Mouse (Mus musculus): Measurements from ENCODE around the gene Pik3cd.

The Pik3cd gene

DNA sequence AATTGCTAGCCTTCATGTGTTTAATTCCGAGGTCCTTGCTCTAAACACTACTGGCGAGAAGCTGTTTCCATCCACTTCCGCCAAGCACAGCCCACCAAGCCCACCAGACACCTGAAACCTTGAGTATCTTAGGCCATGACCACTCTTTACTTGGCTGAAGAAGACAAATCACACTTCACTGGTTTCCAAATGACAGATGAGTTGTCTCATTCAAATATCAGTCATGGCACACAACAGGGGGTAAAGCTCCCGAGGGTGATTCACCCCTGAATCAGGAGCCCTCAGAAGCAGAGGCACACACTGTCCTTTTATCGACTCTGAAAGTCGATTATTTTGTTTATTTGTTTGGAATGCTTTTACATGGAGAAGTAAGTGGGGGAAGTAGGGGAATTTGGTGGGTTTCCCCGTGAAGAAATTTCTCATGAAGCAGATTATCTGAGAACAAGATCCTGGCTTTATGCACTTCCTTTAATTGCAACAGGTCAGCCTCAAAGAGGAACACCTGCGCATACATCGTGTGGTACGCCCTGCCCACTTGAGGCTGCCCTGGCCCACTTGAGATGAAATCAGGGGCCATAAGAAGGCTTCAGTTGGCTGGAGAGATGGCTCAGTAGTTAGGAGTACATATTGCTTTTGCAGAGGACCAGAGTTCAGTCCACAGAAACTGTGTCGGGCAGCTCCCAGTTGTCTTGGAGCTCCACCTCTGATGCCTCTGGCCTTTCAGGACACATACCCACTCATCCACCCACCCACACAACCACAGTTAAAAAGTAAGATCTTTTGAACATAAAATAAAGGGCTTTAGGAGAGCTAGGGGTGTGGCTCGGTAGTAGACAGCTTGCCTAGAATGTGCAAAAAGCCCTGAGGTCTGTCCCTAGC lies 12.3 kb downstream of the Pik3cd start:
- in situ Hi-C loops (cut with MboI): no loop called here

GRCm38 (mm10) chr4:149688861-149689260 lies 13.5 kb downstream of the Pik3cd start:
- in situ Hi-C loops (cut with MboI): no loop called here

DNA sequence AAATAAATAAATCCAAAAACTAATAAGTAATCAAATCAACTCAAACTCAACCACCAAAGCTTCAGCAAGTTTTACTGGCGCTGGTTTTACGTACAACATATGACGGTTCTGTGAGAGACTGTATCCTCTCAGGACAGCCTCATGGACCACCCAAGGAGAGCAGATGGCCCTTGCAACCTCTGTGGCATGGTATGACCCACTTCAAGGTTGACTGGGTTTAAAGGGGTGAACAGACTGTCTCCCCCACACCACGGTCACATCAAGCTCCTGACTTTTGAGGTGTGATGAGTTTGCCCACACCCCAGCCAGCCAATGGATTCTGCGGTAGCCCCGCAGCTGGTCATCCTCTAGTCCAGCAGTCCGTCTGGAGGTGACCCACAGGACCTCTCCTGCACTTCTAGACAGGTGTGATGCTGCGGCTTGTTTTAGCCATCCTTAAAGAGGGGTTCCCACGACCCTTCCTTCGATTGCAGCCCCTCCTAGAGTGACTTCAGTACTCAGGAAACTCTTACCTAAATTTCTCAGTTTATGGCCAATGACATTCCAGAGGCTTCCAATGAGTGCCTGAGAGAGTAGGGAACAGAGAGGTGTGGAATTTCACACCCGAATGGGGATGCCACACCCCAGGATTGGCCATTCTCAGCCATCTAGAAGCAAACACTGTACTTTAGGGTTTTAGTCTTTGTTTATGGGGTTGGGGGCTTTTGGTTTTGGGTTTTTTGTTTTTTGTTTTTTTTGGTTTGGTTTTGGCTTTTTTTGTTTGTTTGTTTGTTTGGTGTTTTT lies 17.3 kb downstream of the Pik3cd start:
- in situ Hi-C loops (cut with MboI): no loop called here

DNA sequence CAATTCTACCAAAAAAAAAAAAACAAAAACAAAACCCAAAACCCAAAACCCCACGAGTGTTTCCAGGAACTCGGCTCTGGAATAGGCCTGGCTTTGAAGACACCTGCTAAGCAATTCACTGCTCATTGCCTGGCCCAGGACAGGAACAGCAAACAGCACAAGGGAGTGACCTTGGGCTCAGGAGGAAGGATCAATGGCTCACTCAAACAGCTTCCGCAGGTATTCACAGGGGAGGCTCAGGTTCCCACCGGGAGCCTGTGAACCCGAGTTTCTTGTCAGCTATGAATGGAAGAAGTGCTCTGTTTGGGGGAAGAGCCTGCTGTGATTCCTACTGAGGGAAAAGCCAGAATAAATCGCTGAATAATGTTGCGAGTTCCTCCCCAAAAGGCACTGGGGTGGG lies 18.5 kb downstream of the Pik3cd start:
- in situ Hi-C loops (cut with MboI): no loop called here

GRCm38 (mm10) chr4:149679056-149679770 lies 23.2 kb downstream of the Pik3cd start:
- in situ Hi-C loops (cut with MboI): no loop called here

DNA sequence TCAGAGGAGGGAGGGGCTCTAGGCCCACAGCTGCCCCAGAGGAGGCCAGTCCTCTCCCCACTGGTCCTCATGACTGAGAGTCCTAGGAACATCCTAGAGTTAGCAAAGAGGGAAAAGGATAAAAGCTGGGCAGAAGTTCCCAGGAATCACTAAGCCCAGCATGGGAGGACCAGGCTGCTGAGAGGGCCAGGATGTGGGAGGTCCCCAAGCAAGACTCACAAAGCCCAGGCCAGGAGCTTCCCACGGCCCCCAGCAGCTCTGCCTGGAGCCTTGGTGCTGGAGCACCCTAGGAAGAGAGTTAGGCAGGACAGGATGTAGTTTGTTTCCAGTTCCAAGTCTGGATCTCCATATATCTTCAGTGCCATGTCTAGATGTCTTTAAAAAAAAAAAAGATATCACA lies 24.4 kb downstream of the Pik3cd start:
- in situ Hi-C loops (cut with MboI): no loop called here

DNA sequence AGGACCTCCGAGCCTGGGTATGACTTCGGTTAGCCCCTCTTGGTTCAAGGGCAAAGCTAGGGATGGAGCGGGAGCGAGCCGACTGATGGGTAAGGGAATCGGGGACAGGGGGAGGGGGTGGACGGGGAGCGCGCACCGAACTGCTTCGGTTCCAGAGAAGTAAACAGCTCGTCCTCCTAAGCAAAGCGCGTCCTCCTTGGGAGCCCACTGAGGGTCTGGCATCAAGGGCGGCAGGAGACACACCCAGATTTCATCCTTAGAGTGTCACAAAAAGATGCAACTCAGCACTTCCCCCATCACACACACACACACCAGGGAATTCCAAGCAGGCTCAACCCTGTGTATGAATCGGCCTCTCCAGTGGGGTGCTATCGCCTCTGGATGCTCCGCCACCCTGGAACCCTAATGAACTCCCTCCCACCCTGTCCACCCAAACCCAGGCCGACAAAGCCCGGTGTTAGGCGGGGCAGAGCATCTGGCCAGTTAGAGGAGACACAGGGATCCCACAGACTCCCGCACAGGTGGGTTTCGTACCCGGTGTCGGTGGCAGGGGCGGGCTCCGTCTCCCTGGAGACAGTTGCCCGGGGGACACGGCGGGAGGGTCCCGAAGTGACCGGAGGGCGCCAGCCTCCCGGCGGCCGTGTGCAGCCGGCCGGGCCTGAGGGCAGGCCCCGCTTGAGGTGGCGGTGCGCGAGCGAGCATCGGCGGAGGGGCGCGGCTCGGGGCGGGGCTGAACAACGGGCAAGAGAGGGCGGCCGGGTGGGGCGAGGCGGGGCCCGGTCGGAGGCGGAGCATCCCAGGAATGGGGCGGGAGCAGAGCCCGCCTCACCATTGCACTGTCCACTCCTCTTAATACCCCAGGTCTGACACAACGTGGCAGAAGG lies 26.8 kb downstream of the Pik3cd start:
- in situ Hi-C loops (cut with MboI): no loop called here

GRCm38 (mm10) chr4:149674814-149675377 lies 27.5 kb downstream of the Pik3cd start:
- in situ Hi-C loops (cut with MboI): no loop called here

DNA sequence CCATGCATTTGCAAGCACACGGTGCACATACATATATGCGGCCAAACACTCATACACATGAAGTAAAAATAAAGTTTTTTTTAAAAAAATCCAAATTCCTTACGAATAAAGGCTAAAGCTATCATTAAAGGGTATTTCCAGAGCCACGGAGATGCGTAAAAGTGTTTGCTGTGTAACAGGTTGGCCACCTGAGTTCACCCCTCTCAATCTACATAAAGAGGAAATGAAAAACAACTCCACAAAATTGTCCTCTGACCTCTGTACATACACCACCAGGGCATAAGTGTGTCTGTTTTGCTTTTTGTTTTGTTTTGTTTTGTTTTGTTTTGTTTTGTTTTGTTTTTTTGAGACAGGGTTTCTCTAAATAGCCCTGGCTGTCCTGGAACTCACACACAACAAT lies 29.6 kb downstream of the Pik3cd start:
- in situ Hi-C loops (cut with MboI): no loop called here

- in situ Hi-C loops (cut with MboI): no loop called here
These were observed 31.2 kb downstream of the Pik3cd start for GRCm38 (mm10) chr4:149671175-149671574.

DNA sequence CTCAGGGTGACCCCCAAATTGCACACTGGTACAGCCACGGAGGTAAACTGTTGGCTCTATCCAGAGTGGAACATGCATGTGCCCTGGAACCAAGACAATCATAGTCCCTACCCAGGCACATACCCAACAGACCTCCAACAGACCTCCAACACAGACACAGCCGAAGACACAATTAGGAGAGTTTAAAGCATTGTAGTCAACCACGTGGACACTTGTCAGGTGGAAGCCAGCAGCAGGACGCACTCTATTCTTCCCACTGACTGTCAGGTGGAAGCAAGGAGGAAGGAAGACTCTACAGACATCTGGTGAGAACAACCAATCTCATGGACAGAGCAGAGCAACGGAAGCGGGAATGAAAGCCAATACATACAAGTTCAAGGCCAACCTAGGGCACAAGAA lies 36.7 kb downstream of the Pik3cd start:
- in situ Hi-C loops (cut with MboI): no loop called here

DNA sequence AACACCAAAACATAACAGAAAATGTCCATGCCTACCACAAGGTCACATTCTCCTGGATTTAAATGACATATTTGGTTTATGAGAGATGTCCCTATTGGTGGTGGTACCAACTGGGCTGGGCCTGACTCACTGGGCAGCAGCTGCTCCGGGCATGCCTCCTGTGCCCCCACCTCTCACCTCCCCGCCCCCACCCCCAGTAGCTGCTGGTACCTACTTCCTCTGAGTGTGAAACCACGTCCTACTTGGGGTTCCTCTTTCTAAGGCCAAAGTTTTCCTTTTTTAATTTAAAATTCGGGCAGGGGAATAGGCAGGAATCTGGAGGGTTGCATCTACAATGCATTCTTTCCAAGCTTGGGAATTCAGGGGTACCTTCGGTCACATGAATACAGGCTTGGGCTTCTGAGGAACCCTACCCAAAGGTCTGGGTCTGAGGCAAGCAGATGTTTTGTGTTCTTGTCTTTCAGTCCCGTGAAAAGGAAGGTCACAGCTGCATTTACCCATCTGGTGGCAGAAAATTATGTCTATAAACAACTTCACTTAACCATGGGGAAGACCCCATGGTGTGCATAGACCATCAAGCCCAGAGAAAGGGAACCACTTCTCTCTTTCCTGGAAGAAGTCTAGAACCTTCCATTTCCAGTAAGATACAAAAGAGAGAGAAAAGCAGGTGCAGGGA lies 37.2 kb downstream of the Pik3cd start:
- in situ Hi-C loops (cut with MboI): no loop called here

- in situ Hi-C loops (cut with MboI): no loop called here
These were observed 38.4 kb downstream of the Pik3cd start for GRCm38 (mm10) chr4:149663849-149664503.

- in situ Hi-C loops (cut with MboI): no loop called here
These were observed 40.3 kb downstream of the Pik3cd start for GRCm38 (mm10) chr4:149661967-149662589.

GRCm38 (mm10) chr4:149660598-149660997 lies 41.8 kb downstream of the Pik3cd start:
- in situ Hi-C loops (cut with MboI): no loop called here

DNA sequence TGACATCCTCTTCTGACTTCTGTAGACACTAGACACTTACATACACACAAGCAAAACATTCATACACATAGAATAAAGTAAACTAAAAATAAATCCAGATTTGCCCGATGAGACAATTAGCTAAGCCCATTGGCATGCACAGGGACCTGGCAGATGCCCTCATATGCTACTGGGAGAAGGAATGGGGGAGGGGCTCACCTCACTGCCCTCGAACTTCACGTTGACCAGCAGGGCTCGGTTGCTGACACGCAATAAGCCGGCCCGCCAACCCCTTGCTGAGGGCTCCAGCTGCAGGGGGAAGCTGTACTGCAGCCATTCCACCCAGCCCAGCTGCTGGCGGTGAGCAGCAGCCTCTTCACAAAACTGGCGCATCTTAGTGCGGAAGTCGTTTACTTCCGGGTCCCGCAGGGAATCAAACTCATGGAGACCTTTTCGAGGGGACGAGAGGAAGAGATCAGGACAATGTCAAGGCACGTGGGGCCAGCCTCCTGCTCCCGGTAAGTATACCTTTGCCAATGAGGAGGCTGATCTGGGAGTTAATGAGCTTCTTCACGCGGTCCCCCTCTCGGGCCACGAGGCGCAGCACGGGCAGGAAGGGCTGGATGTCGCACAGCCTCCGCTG lies 42.8 kb downstream of the Pik3cd start:
- in situ Hi-C loops (cut with MboI): no loop called here

GRCm38 (mm10) chr4:149657858-149658416 lies 44.4 kb downstream of the Pik3cd start:
- in situ Hi-C loops (cut with MboI): no loop called here

DNA sequence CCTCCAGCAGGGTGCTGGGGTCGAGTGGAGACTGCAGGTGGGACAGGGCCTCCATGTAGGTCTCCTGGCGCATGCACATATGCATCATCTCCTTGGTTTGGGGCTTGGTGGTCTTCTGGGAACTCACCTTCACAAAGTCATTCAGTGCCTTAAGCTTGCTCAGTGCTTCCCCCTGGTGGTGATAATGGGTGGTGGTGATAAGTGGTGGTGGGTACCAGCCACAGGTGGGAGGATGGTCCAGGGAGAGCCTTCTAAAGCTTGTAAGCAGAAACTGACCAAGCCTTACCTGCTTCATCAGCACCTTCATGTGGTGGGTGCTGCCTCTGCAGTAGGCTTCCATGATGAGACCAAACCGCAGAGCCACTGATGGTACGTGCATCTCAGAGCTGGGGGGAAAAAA lies 48.1 kb downstream of the Pik3cd start:
- in situ Hi-C loops (cut with MboI): loop anchor here (5.0 kb wide), 1 partner anchor 58 kb away; no protein-coding TSS in a partner anchor

Data from mature B cell (primary cell).